Mouse (Mus musculus) G1E-ER4 (cell line): ENCODE data around the gene Psmg3. TPM values are rescaled to one million over a fixed set of nuclear protein-coding genes. Genes with fewer than 3 reads are reported as not detected.

ENCODE experiments used
- GATA1 ChIP-seq: IDR thresholded peaks from one replicate; pipeline ENCODE4 v1.8.0; 2012; ENCODE audit warnings: low read length, inconsistent platforms
- polyA plus RNA-seq: library from polyadenylated mRNA; stranded (reverse); fragments of >175 nt; gene quantifications from 2 replicates; pipeline ENCODE4 v1.2.3, GENCODE M21; 2012

The Psmg3 gene
- polyA plus RNA-seq, 1 experiment, result 51.4 TPM

DNA sequence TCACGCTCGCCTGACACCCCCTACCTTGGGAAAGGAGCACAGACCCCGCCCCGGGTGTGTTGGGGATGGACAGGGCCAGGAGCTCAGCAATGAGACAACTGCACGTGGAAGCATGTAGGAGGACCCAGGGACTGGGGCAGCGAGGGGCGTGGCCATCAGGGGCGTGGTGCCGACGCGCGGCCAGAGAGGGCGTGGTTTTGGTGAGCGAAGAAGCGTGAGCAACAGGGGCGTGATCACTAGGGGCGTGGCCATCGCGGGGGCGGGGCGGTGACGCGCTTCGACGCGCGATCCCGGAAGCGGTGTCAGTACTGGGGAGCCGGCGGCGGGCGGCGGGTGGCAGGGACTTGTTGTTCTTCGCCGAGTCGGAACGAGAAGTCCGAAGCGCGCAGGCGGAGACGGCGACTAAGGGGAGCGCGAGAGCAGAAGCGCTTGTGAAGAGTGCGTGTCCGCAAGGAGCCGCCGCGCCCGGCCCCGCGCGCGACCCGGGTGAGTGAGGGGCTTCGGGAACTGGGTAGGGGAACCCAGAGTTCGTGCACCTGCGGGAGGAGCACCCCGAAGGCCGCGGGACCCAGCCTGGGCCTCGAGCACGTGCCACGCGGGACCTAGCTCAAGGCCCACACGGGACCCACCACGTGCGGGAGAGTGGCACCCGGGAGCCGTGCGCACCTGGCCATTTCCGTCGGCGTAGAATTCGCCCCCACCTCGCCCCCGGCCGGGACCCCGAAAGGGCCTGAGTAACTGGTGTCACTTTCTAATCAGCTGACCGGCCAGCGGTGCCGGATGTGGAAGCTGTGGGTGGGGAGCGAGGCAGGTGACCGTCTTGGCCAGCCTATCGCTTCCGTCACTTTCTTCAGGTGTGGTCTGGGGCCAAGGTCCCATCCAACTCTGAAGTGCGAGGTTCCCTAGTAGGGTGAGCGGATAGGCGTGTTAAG, 35.2 kb downstream of the Psmg3 start, which contains the start of gene Mafk:
TSS of gene Mafk (plus strand) at position 287 of the 932 bp plus-strand sequence.
- no peak for TF ChIP-seq GATA1

- TF ChIP-seq GATA1, result no peak
Observed at GRCm38 (mm10) chr5:139789466-139789865, 37.2 kb downstream of the Psmg3 start.

DNA sequence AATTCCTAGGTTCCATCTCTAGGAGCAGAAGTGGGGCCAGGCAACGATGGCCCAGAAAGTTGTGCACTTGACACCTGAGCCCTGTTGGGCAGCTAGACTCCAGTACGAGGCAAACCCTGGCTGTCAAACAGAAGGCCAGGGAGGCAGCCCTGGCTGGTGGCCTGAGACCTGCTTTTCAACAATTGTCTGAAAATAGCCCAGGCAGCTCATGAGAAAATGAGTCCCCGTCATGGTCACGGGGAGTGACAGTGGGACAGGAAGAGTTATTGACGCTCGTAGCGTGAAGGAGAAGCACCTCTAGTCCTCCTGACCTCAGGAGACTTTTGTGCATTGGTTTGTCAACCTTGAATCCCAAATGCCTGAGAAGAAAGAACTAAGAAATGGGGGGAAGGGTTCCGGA, 45.3 kb downstream of the Psmg3 start:
- no peak for TF ChIP-seq GATA1

DNA sequence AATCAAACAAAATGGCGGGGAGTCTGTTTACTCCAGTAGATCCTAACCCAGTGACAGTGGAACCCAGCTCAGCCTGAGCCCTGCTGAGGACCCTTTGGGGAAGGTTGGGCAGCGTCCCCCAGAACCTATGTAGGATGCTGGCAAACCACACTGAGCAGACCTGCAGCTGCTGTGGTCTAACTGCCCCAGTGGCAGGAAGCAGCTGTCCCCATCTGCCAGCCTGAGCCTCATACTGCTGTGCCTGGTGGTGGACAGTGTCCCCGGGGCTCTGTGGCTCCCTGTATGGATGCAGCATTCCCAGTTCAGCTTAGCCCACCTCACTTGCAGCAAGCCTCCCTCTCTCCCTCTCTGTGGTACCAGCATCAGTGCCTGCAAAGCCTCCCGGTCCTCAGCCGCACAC, 49.7 kb downstream of the Psmg3 start:
- TF ChIP-seq GATA1, result no peak

GRCm38 (mm10) chr5:139775216-139775926, 51.3 kb downstream of the Psmg3 start, which contains the start of gene Ints1:
Ints1 (minus strand) TSS chr5:139775674.
- no peak for TF ChIP-seq GATA1

Other genes starting within 250 kb of the Psmg3 start
- gene Micall2, start 90.5 kb downstream of the Psmg3 start, polyA plus RNA-seq, result 20.4 and 22.4 TPM in 2 replicates
- gene Ints1, start 51.2 kb downstream of the Psmg3 start, polyA plus RNA-seq, result 117 and 122 TPM in 2 replicates
- 40.6 and 49.2 TPM in 2 replicates for gene Mafk, start 35.4 kb downstream of the Psmg3 start, polyA plus RNA-seq
- 3.1 and 5.0 TPM in 2 replicates for gene Tmem184a, start 7.0 kb downstream of the Psmg3 start, polyA plus RNA-seq
- not detected in 2 replicates for gene Gm26938, start 478 bp downstream of the Psmg3 start, polyA plus RNA-seq
- gene Elfn1, start 81.1 kb upstream of the Psmg3 start, polyA plus RNA-seq, result not detected in 2 replicates